Comparison of ENCODE assay signal across 8 mouse cellular contexts in genomic region chr4:43498983-43499382, GRCm38 (mm10). TPM values are rescaled to one million over a fixed set of nuclear protein-coding genes. Genes with fewer than 3 reads are reported as not detected.
A peak's percentile ranks its signal among the peaks of the same experiment; 100 is the strongest.
DNase-seq lines count a peak whose midpoint lies in the region; ATAC-seq and TF ChIP-seq lines count a peak whose summit lies in the region.

No protein-coding gene starts in this region.

- H3K27ac ChIP-seq in kidney, adult 2 months (ENCODE audit: insufficient read depth, low read depth, low read length) = peak overlapping the region; percentile 75
- H3K27ac ChIP-seq in liver, adult 2 months (replicated peaks; ENCODE audit: insufficient read depth, low read depth, low read length) = no peak overlapping the region

- no peaks in the 10 kb centered on the region for H3K27me3 ChIP-seq in kidney, adult 2 months (replicated peaks; ENCODE audit: control insufficient read depth, insufficient read depth, low read length)
- no peaks in the 10 kb centered on the region for H3K27me3 ChIP-seq in liver, adult 2 months (ENCODE audit: control insufficient read depth, insufficient read depth, low read length)

- TF ChIP-seq POLR2A in kidney, adult 2 months (IDR thresholded peaks at IDR 0.05; ENCODE audit: low read depth, low read length) = no peak
- TF ChIP-seq POLR2A in liver, adult 2 months (IDR thresholded peaks at IDR 0.05; ENCODE audit: extremely low read depth, insufficient read depth, low read length) = no peak

- no peaks in the 10 kb centered on the region for H3K79me2 ChIP-seq in liver, adult 2 months (ENCODE audit: control insufficient read depth, insufficient read depth, low read length)

- peak; percentile 39 for TF ChIP-seq CTCF in kidney, adult 2 months (conservative IDR thresholded peaks at IDR 0.05; ENCODE audit: insufficient read depth, insufficient read length, low read depth, low read length)
- TF ChIP-seq CTCF in liver, adult 2 months (IDR thresholded peaks at IDR 0.05; ENCODE audit: low read depth, low read length) = peak; percentile 54

- no peaks in the 10 kb centered on the region for H3K36me3 ChIP-seq in kidney, adult 2 months (ENCODE audit: control insufficient read depth, insufficient read depth, low read length)
- no peaks in the 10 kb centered on the region for H3K36me3 ChIP-seq in liver, adult 2 months (ENCODE audit: control insufficient read depth, insufficient read depth, low read length)

- 18% methylated on average over 8 of the region's 8 CpGs for WGBS in kidney, adult 2 months
- 13% methylated on average over 8 of the region's 8 CpGs for WGBS in liver, adult 2 months

- ATAC-seq in granulocyte monocyte progenitor cell, adult 5-6 weeks (replicated peaks; ENCODE audit: poor library complexity, severe bottlenecking) = peak; percentile 28

- no peak overlapping the region for H3K9ac ChIP-seq in liver, adult 2 months (ENCODE audit: low read depth, low read length)

- peaks cover 41% of the 10 kb centered on the region; the same call in 1 of the 2 replicates for H3K4me1 ChIP-seq in kidney, adult 2 months (ENCODE audit: control insufficient read depth, insufficient read depth, low read length)
- peaks cover 9% of the 10 kb centered on the region for H3K4me1 ChIP-seq in liver, adult 2 months (ENCODE audit: control insufficient read depth, insufficient read depth, low read length)

- peak overlapping the region; percentile 21 for H3K4me3 ChIP-seq in kidney, adult 2 months (ENCODE audit: insufficient read depth, low read depth, low read length)
- no peak overlapping the region for H3K4me3 ChIP-seq in liver, adult 2 months (ENCODE audit: insufficient read depth, low read depth, low read length)

- DNase-seq in kidney, adult 2 months = peak; percentile 68
- DNase-seq in kidney, adult 11 months = no peak
- peak; percentile 81 for DNase-seq in ZHBTc4 (ENCODE audit: low read depth, low spot score)
- DNase-seq in liver, adult 2 months (ENCODE audit: extremely low read depth, low read depth, low spot score) = peak; percentile 51
- DNase-seq in retina, postnatal 1 day = peak; percentile 74
- DNase-seq in layer of hippocampus, adult 18-20 months (ENCODE audit: low spot score in 2 of 2) = no peak
- DNase-seq in adrenal gland, postnatal 14 days = no peak

RNA-seq across cellular contexts. Expression of gene Arhgef39, which starts 0.5 kb away (rescaled TPM):
- polyA plus RNA-seq in kidney, adult 2 months (2012; rRNA removed) = 17.3 and 26.6 TPM in 2 replicates
- total RNA-seq in granulocyte monocyte progenitor cell, adult 5-6 weeks (2014; fragmentation: Nextera tagmentation) = 52.0 and 55.5 TPM in 2 replicates
- total RNA-seq in granulocyte monocyte progenitor cell, adult 5-6 weeks (2017) = 63.7 and 81.2 TPM in 2 replicates
- 0.74 and 0.94 TPM in 2 replicates for total RNA-seq in liver, adult 2 months (2014; rRNA removed)
- polyA plus RNA-seq in liver, adult 2 months (2012; rRNA removed) = 0.81 and 1.4 TPM in 2 replicates
- total RNA-seq in layer of hippocampus, adult 18-20 months (2021) = not detected
- total RNA-seq in adrenal gland, postnatal 14 days (2021) = 5.2 and 6.8 TPM in 2 replicates

RNA-seq across cellular contexts. Expression of gene Ccdc107, which starts 6.3 kb away (rescaled TPM):
- 529 and 664 TPM in 2 replicates for polyA plus RNA-seq in kidney, adult 2 months (2012; rRNA removed)
- 28.2 and 44.7 TPM in 2 replicates for total RNA-seq in granulocyte monocyte progenitor cell, adult 5-6 weeks (2014; fragmentation: Nextera tagmentation)
- total RNA-seq in granulocyte monocyte progenitor cell, adult 5-6 weeks (2017) = 48.0 and 56.1 TPM in 2 replicates
- 190 and 221 TPM in 2 replicates for total RNA-seq in liver, adult 2 months (2014; rRNA removed)
- polyA plus RNA-seq in liver, adult 2 months (2012; rRNA removed) = 260 and 344 TPM in 2 replicates
- total RNA-seq in layer of hippocampus, adult 18-20 months (2021) = 10 to 100 TPM; 27.7 to 29.3 TPM
- 48.3 and 50.0 TPM in 2 replicates for total RNA-seq in adrenal gland, postnatal 14 days (2021)

RNA-seq across cellular contexts. Expression of gene Car9, which starts 7.8 kb away (rescaled TPM):
- polyA plus RNA-seq in kidney, adult 2 months (2012; rRNA removed) = 4.9 and 5.8 TPM in 2 replicates
- total RNA-seq in granulocyte monocyte progenitor cell, adult 5-6 weeks (2014; fragmentation: Nextera tagmentation) = 11.6 and 16.9 TPM in 2 replicates
- total RNA-seq in granulocyte monocyte progenitor cell, adult 5-6 weeks (2017) = 4.1 and 7.6 TPM in 2 replicates
- total RNA-seq in liver, adult 2 months (2014; rRNA removed) = 0.20 and 0.28 TPM in 2 replicates
- polyA plus RNA-seq in liver, adult 2 months (2012; rRNA removed) = 0.14 and 0.20 TPM in 2 replicates
- total RNA-seq in layer of hippocampus, adult 18-20 months (2021) = not detected
- 0.37 and 0.83 TPM in 2 replicates for total RNA-seq in adrenal gland, postnatal 14 days (2021)

RNA-seq across cellular contexts. Expression of gene Sit1, which starts 15.4 kb away (rescaled TPM):
- polyA plus RNA-seq in kidney, adult 2 months (2012; rRNA removed) = 0.23 and 1.4 TPM in 2 replicates
- total RNA-seq in granulocyte monocyte progenitor cell, adult 5-6 weeks (2014; fragmentation: Nextera tagmentation) = not detected in 2 replicates
- total RNA-seq in granulocyte monocyte progenitor cell, adult 5-6 weeks (2017) = not detected in 2 replicates
- not detected in 2 replicates for total RNA-seq in liver, adult 2 months (2014; rRNA removed)
- polyA plus RNA-seq in liver, adult 2 months (2012; rRNA removed) = 0.13 and 0.51 TPM in 2 replicates
- total RNA-seq in layer of hippocampus, adult 18-20 months (2021) = not detected
- total RNA-seq in adrenal gland, postnatal 14 days (2021) = 0.59 and 1.3 TPM in 2 replicates

RNA-seq across cellular contexts. Expression of gene Tpm2, which starts 24.6 kb away (rescaled TPM):
- 10.8 and 51.9 TPM in 2 replicates for polyA plus RNA-seq in kidney, adult 2 months (2012; rRNA removed)
- total RNA-seq in granulocyte monocyte progenitor cell, adult 5-6 weeks (2014; fragmentation: Nextera tagmentation) = 1.6 and 3.8 TPM in 2 replicates
- total RNA-seq in granulocyte monocyte progenitor cell, adult 5-6 weeks (2017) = 2.5 and 5.2 TPM in 2 replicates
- total RNA-seq in liver, adult 2 months (2014; rRNA removed) = 1.8 and 8.4 TPM in 2 replicates
- 3.8 TPM in 2 replicates for polyA plus RNA-seq in liver, adult 2 months (2012; rRNA removed)
- 1 to 10 TPM; 4.2 to 4.8 TPM for total RNA-seq in layer of hippocampus, adult 18-20 months (2021)
- 84.5 and 88.0 TPM in 2 replicates for total RNA-seq in adrenal gland, postnatal 14 days (2021)

Comparison
In these comparisons a context has a peak if more than half of its experiments do, and no peak if none do; other contexts are left out.
1. DNase-seq: peak in kidney, adult 2 months (single experiment), ZHBTc4 (single experiment), liver, adult 2 months (single experiment) and retina, postnatal 1 day (single experiment); none in kidney, adult 11 months (single experiment), layer of hippocampus, adult 18-20 months (0 of 2) and adrenal gland, postnatal 14 days (single experiment).